Mouse (Mus musculus): ENCODE results near the gene Osbpl8. TPM values are rescaled to one million over a fixed set of nuclear protein-coding genes. Genes with fewer than 3 reads are reported as not detected.
A peak's percentile ranks its signal among the peaks of the same experiment; 100 is the strongest.

The Osbpl8 gene
- polyA plus RNA-seq, 1 experiment from 2014 or later = 15.2 TPM

GRCm38 (mm10) chr10:111255228-111255627, 90.7 kb downstream of the Osbpl8 start:
- no peak overlapping the region for H3K9ac ChIP-seq (ENCODE audit: low read depth, low read length)
- H3K4me2 ChIP-seq (ENCODE audit: low read length) = no peak overlapping the region
- H3K36me3 ChIP-seq (ENCODE audit: control insufficient read depth, insufficient read depth, low read length) = no peaks in the 10 kb centered on the region
- ATAC-seq = no peak
- H3K4me1 ChIP-seq (ENCODE audit: control insufficient read depth, insufficient read depth, low read length) = no peaks in the 10 kb centered on the region
- no peak overlapping the region for H3K4me3 ChIP-seq (ENCODE audit: low read depth, low read length)
- no peak overlapping the region for H3K27ac ChIP-seq (ENCODE audit: low read length)
- no peaks in the 10 kb centered on the region for H3K9me3 ChIP-seq (replicated peaks; ENCODE audit: control insufficient read depth, low read length, poor library complexity, severe bottlenecking)
- 93% methylated on average over 6 of the region's 6 CpGs for WGBS
- no peaks in the 10 kb centered on the region for H3K27me3 ChIP-seq (ENCODE audit: control insufficient read depth, insufficient read depth, low read depth, low read length)

- no peak for ATAC-seq
- no peak overlapping the region for H3K4me2 ChIP-seq (ENCODE audit: low read length)
- 81% methylated on average over 3 of the region's 3 CpGs for WGBS
These were observed 91.6 kb downstream of the Osbpl8 start for GRCm38 (mm10) chr10:111256156-111256555.

GRCm38 (mm10) chr10:111257358-111257757, 92.8 kb downstream of the Osbpl8 start:
- H3K9ac ChIP-seq (ENCODE audit: low read depth, low read length) = no peak overlapping the region
- no peaks in the 10 kb centered on the region for H3K4me1 ChIP-seq (ENCODE audit: control insufficient read depth, insufficient read depth, low read length)
- H3K27ac ChIP-seq (ENCODE audit: low read length) = no peak overlapping the region
- no peak for ATAC-seq
- H3K4me3 ChIP-seq (ENCODE audit: low read depth, low read length) = no peak overlapping the region
- no peak overlapping the region for H3K4me2 ChIP-seq (ENCODE audit: low read length)
- no peaks in the 10 kb centered on the region for H3K9me3 ChIP-seq (replicated peaks; ENCODE audit: control insufficient read depth, low read length, poor library complexity, severe bottlenecking)
- H3K27me3 ChIP-seq (ENCODE audit: control insufficient read depth, insufficient read depth, low read depth, low read length) = no peaks in the 10 kb centered on the region
- H3K36me3 ChIP-seq (ENCODE audit: control insufficient read depth, insufficient read depth, low read length) = no peaks in the 10 kb centered on the region
- 91% methylated on average over 3 of the region's 3 CpGs for WGBS

More at GRCm38 (mm10) chr10:111256156-111256555, 91.6 kb downstream of the Osbpl8 start:
- Histone ChIP-seq H3K27ac (ENCODE audit: low read length) (no peak overlapping the region), H3K4me3 (ENCODE audit: low read depth, low read length) (no peak overlapping the region), H3K9ac (ENCODE audit: low read depth, low read length) (no peak overlapping the region), H3K27me3 (ENCODE audit: control insufficient read depth, insufficient read depth, low read depth, low read length) (no peaks in the 10 kb centered on the region), H3K36me3 (ENCODE audit: control insufficient read depth, insufficient read depth, low read length) (no peaks in the 10 kb centered on the region), H3K9me3 (replicated peaks; ENCODE audit: control insufficient read depth, low read length, poor library complexity, severe bottlenecking) (no peaks in the 10 kb centered on the region), H3K4me1 (ENCODE audit: control insufficient read depth, insufficient read depth, low read length) (no peaks in the 10 kb centered on the region)

- Histone ChIP-seq H3K4me1 (ENCODE audit: control insufficient read depth, insufficient read depth, low read length) (no peaks in the 10 kb centered on the region), H3K27ac (ENCODE audit: low read length) (no peak overlapping the region), H3K4me3 (ENCODE audit: low read depth, low read length) (no peak overlapping the region), H3K4me2 (ENCODE audit: low read length) (no peak overlapping the region), H3K27me3 (ENCODE audit: control insufficient read depth, insufficient read depth, low read depth, low read length) (no peaks in the 10 kb centered on the region), H3K9ac (ENCODE audit: low read depth, low read length) (no peak overlapping the region), H3K36me3 (ENCODE audit: control insufficient read depth, insufficient read depth, low read length) (no peaks in the 10 kb centered on the region), H3K9me3 (replicated peaks; ENCODE audit: control insufficient read depth, low read length, poor library complexity, severe bottlenecking) (no peaks in the 10 kb centered on the region)
- 94% methylated on average over 3 of the region's 3 CpGs for whole genome bisulfite sequencing
- ATAC-seq = no peak
These were observed 93.7 kb downstream of the Osbpl8 start for GRCm38 (mm10) chr10:111258256-111258655.

GRCm38 (mm10) chr10:111271687-111272086, 107.1 kb downstream of the Osbpl8 start:
- WGBS = 95% methylated on average over 15 of the region's 15 CpGs
- H3K9me3 ChIP-seq (replicated peaks; ENCODE audit: control insufficient read depth, low read length, poor library complexity, severe bottlenecking) = no peaks in the 10 kb centered on the region
- H3K36me3 ChIP-seq (ENCODE audit: control insufficient read depth, insufficient read depth, low read length) = peaks cover 31% of the 10 kb centered on the region
- no peak overlapping the region for H3K4me2 ChIP-seq (ENCODE audit: low read length)
- H3K9ac ChIP-seq (ENCODE audit: low read depth, low read length) = no peak overlapping the region
- no peak overlapping the region for H3K27ac ChIP-seq (ENCODE audit: low read length)
- H3K4me3 ChIP-seq (ENCODE audit: low read depth, low read length) = no peak overlapping the region
- no peaks in the 10 kb centered on the region for H3K4me1 ChIP-seq (ENCODE audit: control insufficient read depth, insufficient read depth, low read length)
- no peaks in the 10 kb centered on the region for H3K27me3 ChIP-seq (ENCODE audit: control insufficient read depth, insufficient read depth, low read depth, low read length)
- ATAC-seq = no peak

GRCm38 (mm10) chr10:111272905-111273304, 108.4 kb downstream of the Osbpl8 start:
- H3K27me3 ChIP-seq (ENCODE audit: control insufficient read depth, insufficient read depth, low read depth, low read length) = no peaks in the 10 kb centered on the region
- H3K9ac ChIP-seq (ENCODE audit: low read depth, low read length) = no peak overlapping the region
- no peak overlapping the region for H3K27ac ChIP-seq (ENCODE audit: low read length)
- H3K36me3 ChIP-seq (ENCODE audit: control insufficient read depth, insufficient read depth, low read length) = peaks cover 34% of the 10 kb centered on the region
- 75% methylated on average over 11 of the region's 11 CpGs for WGBS
- H3K4me1 ChIP-seq (ENCODE audit: control insufficient read depth, insufficient read depth, low read length) = no peaks in the 10 kb centered on the region
- H3K4me3 ChIP-seq (ENCODE audit: low read depth, low read length) = no peak overlapping the region
- H3K4me2 ChIP-seq (ENCODE audit: low read length) = no peak overlapping the region
- no peaks in the 10 kb centered on the region for H3K9me3 ChIP-seq (replicated peaks; ENCODE audit: control insufficient read depth, low read length, poor library complexity, severe bottlenecking)
- ATAC-seq = no peak

- H3K4me1 ChIP-seq (ENCODE audit: control insufficient read depth, insufficient read depth, low read length) = no peaks in the 10 kb centered on the region
- ATAC-seq = no peak
- no peak overlapping the region for H3K9ac ChIP-seq (ENCODE audit: low read depth, low read length)
- 32% methylated on average over 5 of the region's 5 CpGs for WGBS
- H3K27me3 ChIP-seq (ENCODE audit: control insufficient read depth, insufficient read depth, low read depth, low read length) = no peaks in the 10 kb centered on the region
- no peak overlapping the region for H3K4me2 ChIP-seq (ENCODE audit: low read length)
- no peak overlapping the region for H3K4me3 ChIP-seq (ENCODE audit: low read depth, low read length)
- H3K9me3 ChIP-seq (replicated peaks; ENCODE audit: control insufficient read depth, low read length, poor library complexity, severe bottlenecking) = no peaks in the 10 kb centered on the region
- no peak overlapping the region for H3K27ac ChIP-seq (ENCODE audit: low read length)
- peaks cover 34% of the 10 kb centered on the region for H3K36me3 ChIP-seq (ENCODE audit: control insufficient read depth, insufficient read depth, low read length)
These were observed 109.0 kb downstream of the Osbpl8 start for GRCm38 (mm10) chr10:111273463-111274088.

GRCm38 (mm10) chr10:111275822-111276221, 111.3 kb downstream of the Osbpl8 start:
- Histone ChIP-seq H3K9me3 (replicated peaks; ENCODE audit: control insufficient read depth, low read length, poor library complexity, severe bottlenecking) (no peaks in the 10 kb centered on the region), H3K27ac (ENCODE audit: low read length) (no peak overlapping the region), H3K4me3 (ENCODE audit: low read depth, low read length) (no peak overlapping the region), H3K36me3 (ENCODE audit: control insufficient read depth, insufficient read depth, low read length) (peaks cover 34% of the 10 kb centered on the region), H3K4me2 (ENCODE audit: low read length) (no peak overlapping the region), H3K4me1 (ENCODE audit: control insufficient read depth, insufficient read depth, low read length) (no peaks in the 10 kb centered on the region), H3K27me3 (ENCODE audit: control insufficient read depth, insufficient read depth, low read depth, low read length) (no peaks in the 10 kb centered on the region), H3K9ac (ENCODE audit: low read depth, low read length) (no peak overlapping the region)
- 81% methylated on average over 2 of the region's 2 CpGs for WGBS
- no peak for ATAC-seq

GRCm38 (mm10) chr10:111297631-111298030, 133.1 kb downstream of the Osbpl8 start:
- 47% methylated on average over 6 of the region's 6 CpGs for WGBS
- peaks cover 3% of the 10 kb centered on the region; the same call in 1 of the 2 replicates for H3K36me3 ChIP-seq (ENCODE audit: control insufficient read depth, insufficient read depth, low read length)
- no peak overlapping the region for H3K27ac ChIP-seq (ENCODE audit: low read length)
- no peaks in the 10 kb centered on the region for H3K27me3 ChIP-seq (ENCODE audit: control insufficient read depth, insufficient read depth, low read depth, low read length)
- H3K4me1 ChIP-seq (ENCODE audit: control insufficient read depth, insufficient read depth, low read length) = peaks cover 6% of the 10 kb centered on the region
- no peaks in the 10 kb centered on the region for H3K9me3 ChIP-seq (replicated peaks; ENCODE audit: control insufficient read depth, low read length, poor library complexity, severe bottlenecking)
- ATAC-seq = no peak
- peak overlapping the region; percentile 75 for H3K4me3 ChIP-seq (ENCODE audit: low read depth, low read length)
- no peak overlapping the region for H3K9ac ChIP-seq (ENCODE audit: low read depth, low read length)
- H3K4me2 ChIP-seq (ENCODE audit: low read length) = peak overlapping the region; percentile 75

Measured in midbrain, embryonic 16.5 days (tissue).